Mouse (Mus musculus) liver, embryonic 14.5 days (tissue): ENCODE data around the gene Cdip1.

Experiments
- CTCF ChIP-seq: IDR thresholded peaks from 2 replicates; pipeline ENCODE4 v1.5.1; 2016; ENCODE audit warnings: antibody characterized with exemption, low read depth, control low read depth
- EP300 ChIP-seq: IDR thresholded peaks from 2 replicates; pipeline ENCODE4 v1.6.1; 2016; ENCODE audit warnings: antibody characterized with exemption, low read depth

DNA sequence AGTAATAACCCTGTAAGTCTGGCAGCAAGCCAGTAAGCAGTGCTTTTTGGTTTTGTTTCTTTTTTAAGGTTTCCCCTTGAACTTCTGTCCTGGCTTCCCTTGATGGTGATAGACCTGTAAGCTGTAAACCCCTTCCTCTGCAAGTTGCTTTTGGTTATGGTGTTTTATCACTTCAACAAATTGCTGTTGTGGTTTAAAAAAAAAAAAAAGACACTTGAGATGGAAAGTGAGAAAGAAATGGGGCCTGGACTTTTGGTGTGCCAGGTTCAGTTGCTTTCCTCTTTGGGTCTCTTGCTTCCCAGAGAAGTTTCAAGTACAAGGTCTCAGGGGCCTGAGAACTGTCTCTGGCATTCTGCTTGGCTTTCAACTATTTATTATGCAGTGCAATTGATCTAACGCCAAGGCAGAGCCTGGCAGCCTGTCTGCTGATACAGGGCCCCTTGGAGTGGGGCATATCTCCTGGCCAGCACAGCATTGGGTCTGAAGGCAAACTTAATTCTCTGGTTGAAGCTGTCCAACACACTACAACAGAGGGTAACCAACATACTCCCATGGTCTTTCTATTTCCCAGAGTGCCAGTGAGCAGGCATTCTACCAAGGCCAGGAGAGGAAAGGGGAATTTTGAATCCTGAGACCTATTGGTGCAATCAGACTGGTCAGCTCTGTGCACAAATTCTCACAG is 16.7 kb downstream of the Cdip1 start:
- TF ChIP-seq CTCF = no peak
- TF ChIP-seq EP300 = no peak
